Mouse (Mus musculus) intestine, embryonic 16.5 days (tissue): ENCODE results near the gene Fam92b. TPM values are rescaled to one million over a fixed set of nuclear protein-coding genes. Genes with fewer than 3 reads are reported as not detected.

Experiments used
- polyA plus RNA-seq: library from polyadenylated mRNA; unstranded; fragments of >200 nt; fragmentation: Nextera tagmentation; extraction: Ambion mirVana; gene quantifications from 2 replicates; pipeline ENCODE4 v1.2.1, GENCODE M21; 2015

Fam92b gene
- polyA plus RNA-seq, 1 experiment from 2014 or later, result 0.55 TPM

Other genes with a start within 250 kb of the Fam92b start
- 20.8 and 23.1 TPM in 2 replicates for gene Crispld2, start 185.0 kb downstream of the Fam92b start, polyA plus RNA-seq
- gene Zdhhc7, start 76.0 kb downstream of the Fam92b start, polyA plus RNA-seq, result 40.5 and 44.7 TPM in 2 replicates
- gene 6430548M08Rik, start 63.3 kb downstream of the Fam92b start, polyA plus RNA-seq, result 4.6 and 5.1 TPM in 2 replicates
- 7.3 and 8.3 TPM in 2 replicates for gene Gse1, start 51.0 kb upstream of the Fam92b start, polyA plus RNA-seq